Mouse (Mus musculus) regulatory T cell (primary cell): ENCODE data around the gene Rassf2.

Experiments used
- in situ Hi-C: fragments of 300-600 bp; cut with MboI, MseI; formaldehyde crosslinking; loops from one replicate; pipeline ENCODE4 v1.15.1; 2025; ENCODE audit warnings: high pct_unique_total_duplicates

The Rassf2 gene

GRCm38 (mm10) chr2:132035470-132035835, 5.4 kb upstream of the Rassf2 start:
- in situ Hi-C loops = no loop called here

- in situ Hi-C loops = no loop called here
Observed at GRCm38 (mm10) chr2:132034590-132035469, 4.8 kb upstream of the Rassf2 start.

- in situ Hi-C loops = no loop called here
Observed at GRCm38 (mm10) chr2:132031364-132032095, 1.5 kb upstream of the Rassf2 start.

GRCm38 (mm10) chr2:132030418-132031363, 633 bp upstream of the Rassf2 start:
- in situ Hi-C loops = no loop called here

GRCm38 (mm10) chr2:132028894-132029605, 1.0 kb downstream of the Rassf2 start:
- in situ Hi-C loops = loop anchor here (10.0 kb wide), 1 partner anchor 216 kb away; the partner anchor contains the start of gene Tmem230

GRCm38 (mm10) chr2:132028107-132028506, 2.0 kb downstream of the Rassf2 start:
- in situ Hi-C loops = loop anchor here (10.0 kb wide), 1 partner anchor 217 kb away; the partner anchor contains the start of gene Tmem230

GRCm38 (mm10) chr2:132027366-132027765, 2.7 kb downstream of the Rassf2 start:
- in situ Hi-C loops = loop anchor here (10.0 kb wide), 1 partner anchor 217 kb away; the partner anchor contains the start of gene Tmem230

GRCm38 (mm10) chr2:132024028-132024427, 6.0 kb downstream of the Rassf2 start:
- in situ Hi-C loops = loop anchor here (10.0 to 25.0 kb wide), 2 partner anchors 221 to 663 kb away; partner anchors contain the start of genes Shld1 and Tmem230

- in situ Hi-C loops = loop anchor here (10.0 to 25.0 kb wide), 2 partner anchors 222 to 665 kb away; partner anchors contain the start of genes Shld1 and Tmem230
Observed at GRCm38 (mm10) chr2:132022621-132023020, 7.4 kb downstream of the Rassf2 start.

GRCm38 (mm10) chr2:132021616-132022015, 8.4 kb downstream of the Rassf2 start:
- in situ Hi-C loops = loop anchor here (10.0 to 25.0 kb wide), 2 partner anchors 223 to 666 kb away; partner anchors contain the start of genes Shld1 and Tmem230

GRCm38 (mm10) chr2:132020991-132021541, 9.0 kb downstream of the Rassf2 start:
- in situ Hi-C loops = loop anchor here (10.0 to 25.0 kb wide), 2 partner anchors 224 to 666 kb away; partner anchors contain the start of genes Shld1 and Tmem230

- in situ Hi-C loops = loop anchor here (10.0 to 25.0 kb wide), 2 partner anchors 224 to 667 kb away; partner anchors contain the start of genes Shld1 and Tmem230
Observed at GRCm38 (mm10) chr2:132020420-132020819, 9.6 kb downstream of the Rassf2 start.

GRCm38 (mm10) chr2:132019372-132019811, 10.7 kb downstream of the Rassf2 start:
- in situ Hi-C loops = loop anchor here (10.0 to 25.0 kb wide), 2 partner anchors 555 to 668 kb away; partner anchors contain the start of gene Shld1

GRCm38 (mm10) chr2:132018156-132018555, 11.9 kb downstream of the Rassf2 start:
- in situ Hi-C loops = loop anchor here (10.0 to 25.0 kb wide), 2 partner anchors 557 to 669 kb away; partner anchors contain the start of gene Shld1

- in situ Hi-C loops = loop anchor here (10.0 to 25.0 kb wide), 2 partner anchors 557 to 670 kb away; partner anchors contain the start of gene Shld1
Observed at GRCm38 (mm10) chr2:132017611-132018010, 12.4 kb downstream of the Rassf2 start.

- in situ Hi-C loops = loop anchor here (10.0 to 25.0 kb wide), 2 partner anchors 559 to 671 kb away; partner anchors contain the start of gene Shld1
Observed at GRCm38 (mm10) chr2:132016034-132016433, 14.0 kb downstream of the Rassf2 start.

- in situ Hi-C loops = loop anchor here (10.0 to 25.0 kb wide), 2 partner anchors 562 to 674 kb away; partner anchors contain the start of gene Shld1
Observed at GRCm38 (mm10) chr2:132013152-132013551, 16.9 kb downstream of the Rassf2 start.

GRCm38 (mm10) chr2:132010781-132011180, 19.3 kb downstream of the Rassf2 start:
- in situ Hi-C loops = loop anchor here (10.0 to 25.0 kb wide), 2 partner anchors 564 to 677 kb away; partner anchors contain the start of gene Shld1

GRCm38 (mm10) chr2:132008186-132008585, 21.9 kb downstream of the Rassf2 start:
- in situ Hi-C loops = loop anchor here (25.0 kb wide), 1 partner anchor 679 kb away; the partner anchor contains the start of gene Shld1
